Mouse (Mus musculus) neural tube, embryonic 15.5 days (tissue): ENCODE measurements around the gene Apba1. TPM values are rescaled to one million over a fixed set of nuclear protein-coding genes. Genes with fewer than 3 reads are reported as not detected.

Experiments used
- ATAC-seq: fragments of 200-750 bp; cut with Nextera tagmentation; 2 replicates; pipeline ENCODE4 v1.8.0; 2017; ENCODE audit warnings: mild to moderate bottlenecking, moderate TSS enrichment, moderate library complexity; ENCODE audit not compliant: low FRiP score
- H3K27ac ChIP-seq: fragments of 300-500 bp; sonication (generic); replicated peaks from 2 replicates; pipeline ENCODE4 v1.5.1; 2015; ENCODE audit warnings: mild to moderate bottlenecking, inconsistent platforms
- H3K27me3 ChIP-seq: fragments of 300-500 bp; sonication (generic); replicated peaks from 2 replicates; pipeline ENCODE4 v1.6.1; 2015; ENCODE audit warnings: inconsistent platforms
- H3K36me3 ChIP-seq: fragments of 300-500 bp; sonication (generic); 2 replicates; pipeline ENCODE4 v1.6.1; 2015; ENCODE audit warnings: inconsistent platforms
- H3K4me1 ChIP-seq: fragments of 300-500 bp; sonication (generic); 2 replicates; pipeline ENCODE4 v1.6.1; 2015; ENCODE audit warnings: inconsistent platforms
- H3K4me2 ChIP-seq: fragments of 300-500 bp; sonication (generic); 2 replicates; pipeline ENCODE4 v1.6.1; 2015; ENCODE audit warnings: inconsistent platforms, mild to moderate bottlenecking, moderate library complexity
- H3K4me3 ChIP-seq: fragments of 300-500 bp; sonication (generic); replicated peaks from 2 replicates; pipeline ENCODE4 v1.5.1; 2015; ENCODE audit warnings: mild to moderate bottlenecking, inconsistent platforms
- H3K9ac ChIP-seq: fragments of 300-500 bp; sonication (generic); replicated peaks from 2 replicates; pipeline ENCODE4 v1.6.1; 2015; ENCODE audit warnings: mild to moderate bottlenecking, inconsistent platforms
- H3K9me3 ChIP-seq: fragments of 300-500 bp; sonication (generic); replicated peaks from 2 replicates; pipeline ENCODE4 v1.6.1; 2016; ENCODE audit warnings: inconsistent platforms
- WGBS: fragments of 180-500 bp; shearing (Covaris S2); methylation state at CpG from one replicate; pipeline ENCODE4 v1.1.7; 2015; ENCODE audit warnings: mixed read lengths; 5-methylcytosine and 5-hydroxymethylcytosine counted together
- polyA plus RNA-seq: library from polyadenylated mRNA; unstranded; fragments of >200 nt; fragmentation: Nextera tagmentation; extraction: Ambion mirVana; gene quantifications from 2 replicates; pipeline ENCODE4 v1.2.1, GENCODE M21; 2015

Apba1 gene
- polyA plus RNA-seq, 1 experiment from 2014 or later: 11.8 TPM

DNA sequence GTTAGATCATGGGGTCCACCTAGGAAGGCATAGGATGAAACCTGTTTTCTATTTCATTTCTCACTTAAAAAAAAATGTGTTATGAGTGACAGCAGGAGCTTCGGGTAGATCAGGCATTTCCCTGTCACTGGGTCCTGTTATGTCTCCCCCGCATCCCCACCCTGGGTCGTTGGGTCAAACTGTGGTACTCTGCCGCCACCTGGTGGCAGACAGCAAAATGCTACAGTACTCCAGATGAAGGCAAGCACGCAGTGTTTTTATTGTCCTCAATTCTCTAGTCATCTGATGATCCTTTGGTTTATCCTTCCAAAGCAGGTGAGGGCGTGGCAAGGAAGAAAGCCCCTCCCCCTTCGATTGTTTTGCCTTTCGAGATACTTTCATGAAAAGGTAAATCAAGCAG, 202.8 kb downstream of the Apba1 start:
- Histone ChIP-seq H3K4me2 (no peak overlapping the region), H3K27ac (no peak overlapping the region), H3K9me3 (no peaks in the 10 kb centered on the region), H3K9ac (no peak overlapping the region), H3K4me3 (no peak overlapping the region), H3K4me1 (peaks cover 25% of the 10 kb centered on the region), H3K36me3 (no peaks in the 10 kb centered on the region), H3K27me3 (no peaks in the 10 kb centered on the region)
- WGBS: under 1% methylated on average over 8 of the region's 8 CpGs
- ATAC-seq: peak; percentile 78

DNA sequence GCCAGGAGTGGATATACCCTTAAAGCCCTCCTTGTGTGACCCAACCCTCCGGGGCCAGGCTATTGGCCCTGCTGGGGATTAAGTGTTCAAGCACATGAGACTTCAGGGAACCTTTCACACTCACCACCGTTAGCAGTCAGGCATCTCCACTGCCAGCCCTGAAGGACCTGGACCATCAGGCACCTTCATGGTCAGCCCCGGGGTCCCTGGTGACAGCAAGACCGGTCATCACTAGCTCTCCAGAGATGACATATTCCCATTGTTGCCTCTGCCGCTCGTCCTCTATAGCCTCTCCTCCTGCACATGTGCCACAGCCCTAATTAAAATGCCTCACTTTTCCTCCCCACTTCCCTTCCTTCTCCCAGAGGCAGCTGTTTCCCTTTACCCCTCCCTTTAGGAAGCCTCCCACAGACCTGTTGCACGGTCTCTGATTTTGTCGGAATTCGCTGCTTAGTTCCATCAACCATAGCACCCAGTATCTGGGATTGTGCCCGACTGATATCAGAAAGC, 205.8 kb downstream of the Apba1 start:
- no peaks in the 10 kb centered on the region for H3K9me3 ChIP-seq
- no peak overlapping the region for H3K4me2 ChIP-seq
- ATAC-seq: no peak
- peaks cover 17% of the 10 kb centered on the region for H3K4me1 ChIP-seq
- no peak overlapping the region for H3K27ac ChIP-seq
- 73% methylated on average over 10 of the region's 10 CpGs for WGBS
- H3K9ac ChIP-seq: no peak overlapping the region
- H3K27me3 ChIP-seq: no peaks in the 10 kb centered on the region
- no peaks in the 10 kb centered on the region for H3K36me3 ChIP-seq
- H3K4me3 ChIP-seq: no peak overlapping the region

DNA sequence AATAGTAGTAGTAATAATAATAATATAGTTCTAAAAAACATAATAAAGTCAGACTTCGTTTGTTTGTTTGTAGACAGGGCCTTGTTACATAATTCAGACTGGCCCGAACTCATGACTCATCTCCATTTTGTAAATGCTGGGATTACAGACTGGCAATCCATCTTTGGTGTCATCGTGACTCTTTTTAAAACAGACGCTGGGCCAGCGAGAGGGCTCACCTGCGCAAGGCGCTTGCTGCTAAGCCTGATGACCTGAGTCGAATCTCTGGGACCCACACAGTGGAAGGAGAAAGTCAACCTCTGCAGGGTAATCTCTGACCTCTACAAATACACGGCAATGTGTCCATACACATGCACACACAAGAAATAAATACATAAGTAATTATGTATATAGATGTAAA, 207.7 kb downstream of the Apba1 start:
- no peak for ATAC-seq
- WGBS: 95% methylated on average over 9 of the region's 9 CpGs

DNA sequence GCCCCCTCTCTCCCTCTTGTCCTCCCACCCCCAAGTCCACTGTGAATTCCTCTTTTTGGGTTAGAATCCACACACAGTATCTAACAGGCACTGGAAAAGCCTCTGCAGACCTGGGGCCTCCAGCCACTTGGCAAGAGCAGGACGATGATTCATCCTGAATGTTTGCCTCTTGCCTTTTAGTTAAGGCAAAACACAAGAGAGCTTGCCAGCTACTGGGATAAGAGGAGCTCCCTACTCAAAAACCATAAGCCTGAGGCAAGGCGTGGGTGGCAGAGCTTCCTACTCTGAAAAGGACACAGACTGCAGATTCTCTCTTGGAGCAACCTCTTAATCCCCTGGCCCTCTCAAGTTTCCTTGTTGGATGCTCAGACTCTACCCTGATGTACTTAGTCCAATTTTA, 208.5 kb downstream of the Apba1 start:
- 75% methylated on average over 2 of the region's 2 CpGs for WGBS

More for the DNA sequence above, 207.7 kb downstream of the Apba1 start:
- no peak overlapping the region for H3K4me3 ChIP-seq
- no peaks in the 10 kb centered on the region for H3K27me3 ChIP-seq
- H3K9ac ChIP-seq: no peak overlapping the region
- H3K27ac ChIP-seq: no peak overlapping the region
- H3K36me3 ChIP-seq: no peaks in the 10 kb centered on the region
- H3K4me1 ChIP-seq: peaks cover under 1% of the 10 kb centered on the region; the same call in 1 of the 2 replicates
- H3K4me2 ChIP-seq: no peak overlapping the region
- H3K9me3 ChIP-seq: no peaks in the 10 kb centered on the region

DNA sequence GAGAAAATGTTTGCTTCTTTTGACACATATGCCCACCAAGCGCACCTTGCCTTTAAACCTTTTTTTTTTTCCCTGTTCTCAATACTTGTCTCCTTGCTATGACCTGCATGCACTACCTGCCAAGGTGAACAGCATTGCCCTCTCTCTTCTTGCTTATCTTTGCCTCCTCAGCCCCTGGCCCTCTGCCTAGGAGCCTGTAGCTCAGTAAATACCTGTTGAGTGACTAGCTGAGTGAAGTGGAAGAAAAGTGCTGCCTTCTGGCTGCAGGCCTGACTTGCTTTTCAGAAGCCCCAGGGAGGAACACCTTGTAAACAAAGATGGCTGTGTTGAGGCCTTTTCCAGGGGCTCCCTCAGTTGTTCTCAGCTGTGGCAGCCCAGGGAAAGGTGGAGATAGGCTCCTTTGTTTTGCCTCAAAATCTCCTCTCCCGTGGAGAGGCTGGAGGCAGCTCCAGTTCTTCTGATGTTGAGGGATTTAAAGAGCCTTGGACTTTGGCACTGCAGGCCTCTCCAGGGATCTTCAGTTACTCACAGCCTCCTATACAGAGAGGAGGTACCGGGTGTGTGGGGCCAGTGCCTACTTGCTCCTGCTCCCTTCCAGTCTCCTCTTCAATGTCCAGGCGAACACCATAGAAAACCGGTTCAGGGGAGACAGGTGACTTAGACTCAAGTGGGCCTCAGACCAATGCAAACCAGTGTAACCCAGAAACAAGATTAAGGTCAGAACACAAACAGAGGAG, 209.6 kb downstream of the Apba1 start:
- WGBS: 73% methylated on average over 5 of the region's 5 CpGs
- no peak for ATAC-seq

More for the DNA sequence above, 208.5 kb downstream of the Apba1 start:
- Histone ChIP-seq H3K4me1 (no peaks in the 10 kb centered on the region), H3K4me3 (no peak overlapping the region), H3K27me3 (no peaks in the 10 kb centered on the region), H3K4me2 (no peak overlapping the region), H3K9me3 (no peaks in the 10 kb centered on the region), H3K9ac (no peak overlapping the region), H3K36me3 (no peaks in the 10 kb centered on the region), H3K27ac (0 out of 2 replicates have a peak overlapping the region, but pooled peaks have one; percentile 37)
- ATAC-seq: no peak; the same call in 1 of the 2 replicates

DNA sequence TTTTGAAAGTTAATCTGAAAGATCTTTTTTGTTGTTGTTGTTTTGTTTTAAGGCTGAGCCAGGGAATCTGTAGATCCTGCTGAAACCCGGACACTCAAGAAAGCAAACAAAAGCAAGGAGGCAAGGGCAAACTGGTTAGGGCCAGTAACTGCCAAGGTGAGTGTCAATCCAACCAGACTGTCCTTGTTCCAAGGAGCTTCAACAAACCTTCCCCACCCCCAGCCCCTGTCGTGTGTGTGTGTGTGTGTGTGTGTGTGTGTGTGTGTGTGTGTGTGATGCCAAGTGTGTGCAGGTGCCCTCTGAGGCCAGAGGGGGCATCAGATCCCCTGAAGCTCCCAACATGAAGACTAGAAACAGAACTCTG, 210.2 kb downstream of the Apba1 start:
- Histone ChIP-seq H3K9ac (no peak overlapping the region), H3K36me3 (no peaks in the 10 kb centered on the region), H3K4me2 (no peak overlapping the region), H3K4me1 (peaks cover 13% of the 10 kb centered on the region), H3K27me3 (no peaks in the 10 kb centered on the region), H3K9me3 (no peaks in the 10 kb centered on the region), H3K4me3 (no peak overlapping the region), H3K27ac (no peak overlapping the region)
- WGBS: 97% methylated on average over 2 of the region's 2 CpGs
- no peak for ATAC-seq

More for the DNA sequence above, 209.6 kb downstream of the Apba1 start:
- H3K4me1 ChIP-seq: peaks cover 11% of the 10 kb centered on the region
- no peak overlapping the region for H3K9ac ChIP-seq
- H3K27me3 ChIP-seq: no peaks in the 10 kb centered on the region
- no peak overlapping the region for H3K27ac ChIP-seq
- no peaks in the 10 kb centered on the region for H3K36me3 ChIP-seq
- no peak overlapping the region for H3K4me3 ChIP-seq
- H3K4me2 ChIP-seq: no peak overlapping the region
- no peaks in the 10 kb centered on the region for H3K9me3 ChIP-seq

DNA sequence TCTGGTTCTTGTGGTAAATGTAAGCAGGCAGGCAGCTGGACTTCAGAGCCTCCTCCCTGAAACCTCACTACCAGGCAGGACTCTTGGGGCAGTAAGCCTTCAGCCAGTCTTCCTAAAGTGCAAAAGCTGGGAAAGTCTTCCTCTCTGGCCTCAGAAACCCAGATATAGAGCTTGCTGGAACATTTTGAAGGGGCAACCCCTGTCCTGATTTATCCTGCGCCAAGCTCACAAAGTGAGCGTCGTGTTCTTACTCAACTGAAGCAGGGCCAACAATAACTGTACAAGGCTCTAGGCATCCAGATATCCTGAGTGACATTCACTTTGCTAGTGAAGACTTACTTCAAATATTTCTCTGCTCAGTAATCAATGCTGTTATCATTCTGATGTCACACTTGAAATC, 211.7 kb downstream of the Apba1 start:
- Histone ChIP-seq H3K9me3 (no peaks in the 10 kb centered on the region), H3K9ac (no peak overlapping the region), H3K4me1 (peaks cover 13% of the 10 kb centered on the region), H3K27me3 (no peaks in the 10 kb centered on the region), H3K4me3 (no peak overlapping the region), H3K27ac (no peak overlapping the region), H3K4me2 (no peak overlapping the region), H3K36me3 (peaks cover 7% of the 10 kb centered on the region; the same call in 1 of the 2 replicates)
- 99% methylated on average over 3 of the region's 3 CpGs for WGBS
- ATAC-seq: no peak

DNA sequence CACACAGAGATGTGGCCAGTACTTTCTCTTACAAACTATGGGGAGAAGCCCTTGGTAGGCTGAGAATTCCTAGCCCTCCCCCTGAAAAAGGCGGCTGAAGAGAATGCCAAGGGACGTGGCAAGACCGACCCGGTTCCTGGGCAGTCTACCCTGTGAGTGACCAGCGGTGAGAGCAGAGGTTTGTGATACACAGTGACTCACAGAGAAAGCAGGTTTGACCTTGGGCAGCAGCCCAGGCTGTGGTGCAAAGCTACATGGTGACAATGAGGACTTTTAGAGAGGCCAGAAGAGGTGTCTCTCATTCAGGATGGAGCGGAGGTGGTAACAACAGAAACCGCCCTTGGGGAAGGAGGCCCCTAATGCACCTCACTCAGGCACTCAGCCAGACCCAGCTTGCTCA, 212.7 kb downstream of the Apba1 start:
- H3K27me3 ChIP-seq: no peaks in the 10 kb centered on the region
- ATAC-seq: no peak
- 89% methylated on average over 7 of the region's 7 CpGs for WGBS
- peaks cover 13% of the 10 kb centered on the region for H3K4me1 ChIP-seq
- no peaks in the 10 kb centered on the region for H3K9me3 ChIP-seq
- H3K9ac ChIP-seq: no peak overlapping the region
- H3K4me2 ChIP-seq: no peak overlapping the region
- no peak overlapping the region for H3K4me3 ChIP-seq
- H3K36me3 ChIP-seq: peaks cover 7% of the 10 kb centered on the region; the same call in 1 of the 2 replicates
- no peak overlapping the region for H3K27ac ChIP-seq

DNA sequence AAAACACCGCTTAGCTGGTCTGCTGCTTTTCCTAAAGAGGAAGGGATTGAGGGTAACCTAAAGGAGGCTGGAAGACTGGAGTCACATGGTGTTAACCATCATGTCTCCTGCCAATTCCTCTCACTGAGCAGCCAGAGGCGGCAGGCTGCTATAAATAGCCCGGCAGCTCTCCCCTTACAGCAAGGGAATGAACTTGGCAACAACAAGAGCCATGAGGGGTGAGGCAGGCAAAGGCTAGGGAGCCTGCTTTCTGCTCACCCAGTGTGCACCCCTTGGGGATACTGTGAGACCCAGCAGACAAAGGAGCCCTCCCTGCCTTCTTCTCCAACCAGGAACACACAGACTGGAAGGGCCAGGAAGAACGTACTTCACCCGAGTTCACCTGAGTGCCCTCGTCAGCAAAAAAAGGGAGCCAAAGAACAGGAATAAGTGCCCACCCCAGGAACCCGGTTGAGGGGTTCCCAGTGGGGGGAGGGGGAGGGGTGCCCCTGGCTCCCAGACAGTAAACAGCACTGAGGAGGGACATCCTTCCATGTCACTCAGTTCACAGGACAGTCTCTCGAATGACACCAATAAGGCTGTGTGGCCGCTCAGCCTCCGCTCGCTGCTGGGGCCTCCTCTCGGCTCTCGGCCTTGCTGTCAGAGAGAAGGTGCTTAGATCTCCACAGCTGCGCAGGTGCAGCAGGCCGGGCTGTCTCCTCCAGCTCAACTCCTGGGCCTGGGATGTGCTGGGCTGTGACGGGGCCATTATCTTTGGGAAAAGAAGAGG, 214.4 kb downstream of the Apba1 start:
- peak; percentile 70; the same call in 1 of the 2 replicates for ATAC-seq
- H3K9ac ChIP-seq: no peak overlapping the region
- no peaks in the 10 kb centered on the region for H3K9me3 ChIP-seq
- no peak overlapping the region for H3K4me2 ChIP-seq
- H3K4me1 ChIP-seq: peaks cover 13% of the 10 kb centered on the region
- H3K36me3 ChIP-seq: peaks cover 7% of the 10 kb centered on the region; the same call in 1 of the 2 replicates
- WGBS: 60% methylated on average over 16 of the region's 16 CpGs
- peak overlapping the region; percentile 33 for H3K27ac ChIP-seq
- no peak overlapping the region for H3K4me3 ChIP-seq
- H3K27me3 ChIP-seq: no peaks in the 10 kb centered on the region

DNA sequence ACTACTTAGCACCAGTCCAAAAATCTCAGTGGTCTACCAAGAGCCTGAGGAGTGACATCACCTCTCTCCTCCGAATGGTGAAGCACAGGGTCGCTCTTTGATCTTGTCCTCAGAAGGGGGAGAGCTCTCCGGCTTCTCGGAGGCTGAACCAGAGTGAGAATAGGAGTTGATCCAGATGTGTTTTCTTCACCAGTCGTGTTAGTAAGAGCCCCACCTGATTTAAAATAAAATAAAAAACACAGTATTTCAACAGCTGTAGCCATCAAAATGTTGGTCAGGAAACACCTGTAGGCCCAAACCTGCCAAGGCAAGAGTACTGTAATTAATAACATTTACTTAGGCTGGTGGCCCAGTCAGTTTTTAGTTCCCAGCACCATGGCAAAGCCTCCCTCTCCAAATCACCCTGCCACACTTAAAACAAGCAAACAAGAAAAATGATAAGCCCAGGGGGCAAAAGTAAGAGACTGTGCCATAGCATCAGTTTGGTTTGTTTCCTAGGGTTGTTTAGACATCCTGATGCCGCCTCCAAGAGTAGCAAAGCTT, 219.3 kb downstream of the Apba1 start:
- no peak overlapping the region for H3K4me3 ChIP-seq
- no peak overlapping the region for H3K27ac ChIP-seq
- H3K27me3 ChIP-seq: no peaks in the 10 kb centered on the region
- peaks cover 5% of the 10 kb centered on the region for H3K4me1 ChIP-seq
- WGBS: 74% methylated on average over 6 of the region's 6 CpGs
- no peak overlapping the region for H3K4me2 ChIP-seq
- no peak overlapping the region for H3K9ac ChIP-seq
- no peaks in the 10 kb centered on the region for H3K9me3 ChIP-seq
- no peak for ATAC-seq
- H3K36me3 ChIP-seq: peaks cover 7% of the 10 kb centered on the region; the same call in 1 of the 2 replicates

DNA sequence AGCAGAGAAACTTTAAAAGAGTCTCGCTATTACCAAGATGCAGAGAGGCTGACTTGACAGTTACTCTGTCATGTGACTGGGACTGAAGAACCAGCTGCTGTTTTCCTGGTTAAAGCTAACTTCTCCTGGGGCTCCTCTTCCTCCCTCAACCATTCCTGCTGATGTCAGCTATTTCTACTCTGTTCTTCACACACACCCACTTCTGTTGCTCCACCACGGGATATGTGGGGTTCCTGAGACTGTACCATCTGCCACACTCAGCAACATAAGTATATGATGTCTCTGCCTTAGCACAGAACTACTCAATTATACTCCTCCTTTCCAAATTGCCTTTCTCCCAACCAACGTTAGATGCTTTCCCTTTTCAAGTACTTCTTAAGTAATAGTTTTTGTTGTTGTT, 221.9 kb downstream of the Apba1 start:
- no peak overlapping the region for H3K4me2 ChIP-seq
- H3K9ac ChIP-seq: no peak overlapping the region
- 68% methylated on average over 3 of the region's 3 CpGs for WGBS
- H3K27me3 ChIP-seq: no peaks in the 10 kb centered on the region
- no peaks in the 10 kb centered on the region for H3K4me1 ChIP-seq
- no peak overlapping the region for H3K27ac ChIP-seq
- H3K9me3 ChIP-seq: no peaks in the 10 kb centered on the region
- H3K36me3 ChIP-seq: no peaks in the 10 kb centered on the region
- no peak overlapping the region for H3K4me3 ChIP-seq
- ATAC-seq: no peak
